Comparison of ENCODE assay signal across 29 mouse cellular contexts in the genomic region with DNA sequence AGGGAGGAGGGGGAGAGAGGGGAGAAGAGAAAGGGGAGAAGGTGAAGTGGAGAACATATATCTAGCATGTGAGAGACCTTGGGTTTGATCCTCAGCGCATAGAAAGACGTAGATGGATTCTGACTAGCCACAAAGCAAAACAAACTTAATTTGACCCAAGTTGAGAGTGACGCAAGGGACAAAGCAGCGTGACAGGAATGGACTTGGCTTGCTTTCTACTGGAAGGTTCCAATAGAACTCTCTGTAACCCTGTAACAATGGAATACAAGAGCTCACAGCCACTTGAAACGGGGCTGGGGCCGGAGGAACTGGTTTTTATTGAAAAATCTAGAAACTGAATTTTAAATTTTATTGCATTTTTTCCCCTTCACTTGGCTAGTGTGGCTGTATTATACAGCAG. TPM values are rescaled to one million over a fixed set of nuclear protein-coding genes. Genes with fewer than 3 reads are reported as not detected.
A peak's percentile ranks its signal among the peaks of the same experiment; 100 is the strongest.
DNase-seq lines count a peak whose midpoint lies in the region; ATAC-seq and TF ChIP-seq lines count a peak whose summit lies in the region.
"Had no signal": no experiment of that assay in that cellular context is flagged by ENCODE, and none has a peak within 500 bp of the region (broad histone marks: within the 10 kb centered on the region; RNA-seq: fewer than 3 reads in every experiment).

No protein-coding gene starts in this region.

- H3K27ac ChIP-seq in liver, adult 2 months (replicated peaks; ENCODE audit: insufficient read depth, low read depth, low read length), result no peak overlapping the region
- no peak overlapping the region for H3K27ac ChIP-seq in liver, embryonic 12.5 days
- H3K27ac ChIP-seq in lung, postnatal 0 days (ENCODE audit: low read length), result no peak overlapping the region
- H3K27ac ChIP-seq: heart, embryonic 13.5 days; hindbrain, postnatal 0 days; intestine, embryonic 15.5 days; limb, embryonic 13.5 days; liver, embryonic 13.5 days; lung, embryonic 15.5 days; neural tube, embryonic 12.5 days had no signal

- peak; percentile 25 for DNase-seq in adrenal gland, postnatal 10 days
- no peak for DNase-seq in adrenal gland, adult (ENCODE audit: inconsistent age in 2 of 2, low spot score in 1 of 2)
- DNase-seq in liver, adult 2 months (ENCODE audit: extremely low read depth, low read depth, low spot score), result peak; percentile 86
- DNase-seq in lung, postnatal 0 days (ENCODE audit: low spot score), result peak; percentile 70
- DNase-seq in skeletal muscle tissue, adult 2 months (ENCODE audit: low read depth, low spot score), result peak; percentile 32
- DNase-seq in urinary bladder, postnatal 14 days (ENCODE audit: low spot score), result no peak
- DNase-seq: adrenal gland, postnatal 25 days; cerebellum, adult 2 months; cerebellum, postnatal 14 days; forebrain, postnatal 0 days; gastrocnemius, postnatal 14 days; heart, postnatal 10 days; kidney, adult 2 months; kidney, postnatal 36 days; liver, embryonic 13.5 days; right cerebral cortex, adult 18-20 months had no signal

- no peak for TF ChIP-seq EP300 in lung, postnatal 0 days (IDR thresholded peaks at IDR 0.05)

- H3K79me2 ChIP-seq in liver, adult 2 months (ENCODE audit: control insufficient read depth, insufficient read depth, low read length), result peaks cover 12% of the 10 kb centered on the region; the same call in 1 of the 2 replicates

- H3K9ac ChIP-seq in liver, adult 2 months (ENCODE audit: low read depth, low read length), result no peak overlapping the region
- no peak overlapping the region for H3K9ac ChIP-seq in liver, embryonic 12.5 days
- no peak overlapping the region for H3K9ac ChIP-seq in lung, postnatal 0 days (replicated peaks; ENCODE audit: low read depth)
- H3K9ac ChIP-seq: forebrain, postnatal 0 days; heart, embryonic 13.5 days; intestine, embryonic 15.5 days; limb, embryonic 13.5 days; liver, embryonic 13.5 days; lung, embryonic 15.5 days; neural tube, embryonic 12.5 days had no signal

- no peak overlapping the region for H3K4me2 ChIP-seq in liver, embryonic 12.5 days
- H3K4me2 ChIP-seq in lung, postnatal 0 days (replicated peaks; ENCODE audit: low read depth, low read length), result no peak overlapping the region
- H3K4me2 ChIP-seq: heart, embryonic 13.5 days; intestine, embryonic 15.5 days; limb, embryonic 13.5 days; liver, embryonic 13.5 days; lung, embryonic 15.5 days; midbrain, embryonic 11.5 days; neural tube, embryonic 12.5 days had no signal

- no peaks in the 10 kb centered on the region for H3K27me3 ChIP-seq in liver, adult 2 months (ENCODE audit: control insufficient read depth, insufficient read depth, low read length)
- H3K27me3 ChIP-seq in liver, embryonic 12.5 days (replicated peaks), result no peaks in the 10 kb centered on the region
- no peaks in the 10 kb centered on the region for H3K27me3 ChIP-seq in lung, postnatal 0 days (replicated peaks; ENCODE audit: insufficient read depth, low read length)
- H3K27me3 ChIP-seq: CH12.LX; heart, embryonic 13.5 days; intestine, embryonic 15.5 days; limb, embryonic 13.5 days; liver, embryonic 13.5 days; lung, embryonic 15.5 days; neural tube, embryonic 12.5 days had no signal

- H3K9me3 ChIP-seq in liver, embryonic 12.5 days (replicated peaks), result no peaks in the 10 kb centered on the region
- no peaks in the 10 kb centered on the region for H3K9me3 ChIP-seq in lung, postnatal 0 days (ENCODE audit: low read length)
- H3K9me3 ChIP-seq: heart, embryonic 13.5 days; intestine, embryonic 15.5 days; limb, embryonic 13.5 days; liver, embryonic 13.5 days; lung, embryonic 15.5 days; neural tube, embryonic 12.5 days had no signal

- ATAC-seq in liver, embryonic 12.5 days, result no peak
- no peak for ATAC-seq in lung, postnatal 0 days
- ATAC-seq: activated CD4-positive, CD25-positive, alpha-beta regulatory T cell, adult 4 months; forebrain, postnatal 0 days; hindbrain, postnatal 0 days; intestine, embryonic 15.5 days; midbrain, embryonic 16.5 days had no signal

- WGBS in liver, adult 2 months, result 37% methylated on average over 6 of the region's 6 CpGs
- 81% methylated on average over 6 of the region's 6 CpGs for WGBS in liver, embryonic 12.5 days (ENCODE audit: insufficient replicate concordance)
- WGBS in lung, postnatal 0 days, result 48% methylated on average over 6 of the region's 6 CpGs

- TF ChIP-seq CTCF in liver, adult 2 months (IDR thresholded peaks at IDR 0.05; ENCODE audit: low read depth, low read length), result no peak
- no peak for TF ChIP-seq CTCF in lung, postnatal 0 days (IDR thresholded peaks at IDR 0.05)

- TF ChIP-seq POLR2A in liver, adult 2 months (IDR thresholded peaks at IDR 0.05; ENCODE audit: extremely low read depth, insufficient read depth, low read length), result no peak

- H3K4me3 ChIP-seq in liver, adult 2 months (ENCODE audit: insufficient read depth, low read depth, low read length), result no peak overlapping the region
- no peak overlapping the region for H3K4me3 ChIP-seq in liver, embryonic 12.5 days
- H3K4me3 ChIP-seq in lung, postnatal 0 days (ENCODE audit: low read depth, low read length), result no peak overlapping the region
- H3K4me3 ChIP-seq: erythroblast, embryonic 14.5 days; heart, embryonic 13.5 days; intestine, embryonic 15.5 days; limb, embryonic 13.5 days; liver, embryonic 13.5 days; lung, embryonic 15.5 days; myocyte; neural tube, embryonic 12.5 days had no signal

- H3K4me1 ChIP-seq in liver, adult 2 months (ENCODE audit: control insufficient read depth, insufficient read depth, low read length), result peaks cover 2% of the 10 kb centered on the region
- peaks cover 35% of the 10 kb centered on the region for H3K4me1 ChIP-seq in liver, embryonic 12.5 days
- H3K4me1 ChIP-seq in lung, postnatal 0 days (ENCODE audit: insufficient read depth, low read depth, low read length), result no peaks in the 10 kb centered on the region

- H3K36me3 ChIP-seq in liver, adult 2 months (ENCODE audit: control insufficient read depth, insufficient read depth, low read length), result peaks cover 11% of the 10 kb centered on the region
- H3K36me3 ChIP-seq in liver, embryonic 12.5 days, result peaks cover 16% of the 10 kb centered on the region
- H3K36me3 ChIP-seq in lung, postnatal 0 days (ENCODE audit: insufficient read depth, low read length), result no peaks in the 10 kb centered on the region; the same call in none of the 2 replicates

RNA-seq across cellular contexts. Expression of gene Ppp4r2, which starts 1.7 kb away (rescaled TPM):
- 10 to 100 TPM; 64.2 to 68.3 TPM for total RNA-seq in adrenal gland, postnatal 10 days (2021)
- 27.4 and 28.1 TPM in 2 replicates for total RNA-seq in liver, adult 2 months (2014; rRNA removed)
- polyA plus RNA-seq in liver, adult 2 months (2012; rRNA removed), result 8.3 and 10.6 TPM in 2 replicates
- 13.3 TPM in 2 replicates for polyA plus RNA-seq in liver, embryonic 12.5 days (2016; fragmentation: Nextera tagmentation; extraction: Ambion mirVana)
- 12.1 and 14.3 TPM in 2 replicates for polyA plus RNA-seq in lung, postnatal 0 days (2015; fragmentation: Nextera tagmentation; extraction: Ambion mirVana)

Comparison
In these comparisons a context has a peak if more than half of its experiments do, and no peak if none do; other contexts are left out.
1. DNase-seq: peak in adrenal gland, postnatal 10 days (single experiment), liver, adult 2 months (single experiment), lung, postnatal 0 days (single experiment) and skeletal muscle tissue, adult 2 months (single experiment); none in adrenal gland, adult (0 of 2) and urinary bladder, postnatal 14 days (single experiment).